ENCODE assay signal across 10 mouse cellular contexts in the genomic region with DNA sequence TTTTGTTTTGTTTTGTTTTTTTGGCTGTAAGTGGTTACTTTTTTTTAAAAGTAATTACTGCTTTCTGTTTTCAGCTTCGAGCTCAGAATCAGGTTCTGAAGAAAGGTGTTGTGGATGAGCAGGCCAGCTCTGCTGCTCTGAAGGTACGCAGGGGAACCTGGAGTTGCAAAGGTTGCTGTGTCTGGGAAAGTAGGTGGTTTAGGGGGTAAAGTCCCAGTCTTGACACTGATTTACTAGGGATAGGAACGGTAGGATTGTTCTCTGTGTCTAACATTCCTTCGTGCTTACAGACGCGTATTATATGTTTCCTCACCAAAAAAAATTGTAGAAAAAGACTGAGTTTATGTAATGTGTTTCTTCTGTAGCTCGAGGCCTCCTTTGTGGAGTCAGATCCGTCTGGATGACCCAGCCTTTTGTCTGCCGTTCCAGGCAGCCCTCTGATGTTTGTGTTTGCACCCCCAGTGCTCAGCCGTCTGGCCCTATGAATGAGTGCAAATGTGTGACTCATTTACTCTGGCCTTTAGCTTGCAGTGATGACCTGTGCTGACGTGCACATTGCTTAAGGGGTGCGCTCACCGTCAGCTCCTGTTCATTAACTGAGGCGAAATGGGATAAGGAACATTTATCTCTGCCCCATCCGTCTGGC. TPM values are rescaled to one million over a fixed set of nuclear protein-coding genes. Genes with fewer than 3 reads are reported as not detected.
A peak's percentile ranks its signal among the peaks of the same experiment; 100 is the strongest.
DNase-seq lines count a peak whose midpoint lies in the region; ATAC-seq and TF ChIP-seq lines count a peak whose summit lies in the region.
"Had no signal": no experiment of that assay in that cellular context is flagged by ENCODE, and none has a peak within 500 bp of the region (broad histone marks: within the 10 kb centered on the region; RNA-seq: fewer than 3 reads in every experiment).

No protein-coding gene starts in this region.

- peaks cover 32% of the 10 kb centered on the region for H3K36me3 ChIP-seq in kidney, embryonic 15.5 days
- peaks cover 15% of the 10 kb centered on the region for H3K36me3 ChIP-seq in midbrain, postnatal 0 days (ENCODE audit: insufficient read depth, low read length)

- ATAC-seq in frontal cortex, adult (ENCODE audit: low TSS enrichment), result peak; percentile 42; the same call in 1 of the 2 replicates
- ATAC-seq in kidney, embryonic 15.5 days (replicated peaks; ENCODE audit: low FRiP score), result peak; percentile 91
- no peak for ATAC-seq in midbrain, postnatal 0 days (ENCODE audit: low FRiP score)

- H3K9me3 ChIP-seq in kidney, embryonic 15.5 days (replicated peaks), result no peaks in the 10 kb centered on the region
- no peaks in the 10 kb centered on the region for H3K9me3 ChIP-seq in midbrain, postnatal 0 days (ENCODE audit: low read length)
- H3K9me3 ChIP-seq: embryonic facial prominence, embryonic 12.5 days had no signal

- H3K4me1 ChIP-seq in kidney, embryonic 15.5 days, result 0 out of 2 replicates have a peak, but pooled peaks cover 7% of the 10 kb centered on the region
- no peaks in the 10 kb centered on the region for H3K4me1 ChIP-seq in midbrain, postnatal 0 days (ENCODE audit: insufficient read depth, low read length)

- H3K27ac ChIP-seq in kidney, embryonic 15.5 days, result peak overlapping the region; percentile 73
- H3K27ac ChIP-seq in midbrain, postnatal 0 days (ENCODE audit: low read depth, low read length), result no peak overlapping the region
- H3K27ac ChIP-seq: embryonic facial prominence, embryonic 12.5 days had no signal

- 0 out of 2 replicates have a peak overlapping the region, but pooled peaks have one; percentile 25 for H3K4me2 ChIP-seq in kidney, embryonic 15.5 days
- no peak overlapping the region for H3K4me2 ChIP-seq in midbrain, postnatal 0 days (ENCODE audit: low read depth, low read length, poor library complexity, severe bottlenecking)
- H3K4me2 ChIP-seq: embryonic facial prominence, embryonic 12.5 days had no signal

- 33% methylated on average over 15 of the region's 15 CpGs for WGBS in kidney, embryonic 15.5 days
- WGBS in midbrain, postnatal 0 days, result 50% methylated on average over 15 of the region's 15 CpGs

- no peak overlapping the region for H3K4me3 ChIP-seq in kidney, embryonic 15.5 days (replicated peaks)
- no peak overlapping the region for H3K4me3 ChIP-seq in midbrain, postnatal 0 days (ENCODE audit: low read depth, low read length)
- H3K4me3 ChIP-seq: embryonic facial prominence, embryonic 12.5 days had no signal

- no peak for DNase-seq in frontal cortex, postnatal 25 days (ENCODE audit: low spot score in 2 of 2)
- DNase-seq in embryo, embryonic 9.5 days (ENCODE audit: extremely low spot score), result peak; percentile 24
- DNase-seq in midbrain, postnatal 0 days (ENCODE audit: low spot score), result peak; percentile 17
- no peak for DNase-seq in heart, postnatal 4 days
- DNase-seq in ovary, adult 18-20 months (ENCODE audit: low spot score), result no peak
- DNase-seq in layer of hippocampus, adult 18-20 months (ENCODE audit: low spot score in 2 of 2), result no peak

- H3K9ac ChIP-seq in kidney, embryonic 15.5 days, result no peak overlapping the region
- H3K9ac ChIP-seq in midbrain, postnatal 0 days (replicated peaks; ENCODE audit: low read length, poor library complexity, severe bottlenecking), result no peak overlapping the region
- H3K9ac ChIP-seq: embryonic facial prominence, embryonic 12.5 days had no signal

- TF ChIP-seq CTCF in midbrain, postnatal 0 days (IDR thresholded peaks at IDR 0.05), result no peak

- H3K27me3 ChIP-seq in kidney, embryonic 15.5 days, result no peaks in the 10 kb centered on the region
- no peaks in the 10 kb centered on the region for H3K27me3 ChIP-seq in midbrain, postnatal 0 days (ENCODE audit: insufficient read depth, low read length)
- H3K27me3 ChIP-seq: CH12.LX; embryonic facial prominence, embryonic 12.5 days had no signal

RNA-seq across cellular contexts. Expression of a gene that starts 13.0 kb away (rescaled TPM):
- polyA plus RNA-seq in kidney, embryonic 15.5 days (2015; fragmentation: Nextera tagmentation; extraction: Ambion mirVana), result 26.4 and 26.8 TPM in 2 replicates
- 44.1 and 68.7 TPM in 2 replicates for total RNA-seq in midbrain, postnatal 0 days (2014; rRNA removed)
- 36.6 and 36.7 TPM in 2 replicates for polyA plus RNA-seq in midbrain, postnatal 0 days (2015; fragmentation: Nextera tagmentation; extraction: Ambion mirVana)
- 10 to 100 TPM; 11.5 to 16.7 TPM for total RNA-seq in heart, postnatal 4 days (2021)
- 10 to 100 TPM; 80.3 to 81.6 TPM for total RNA-seq in layer of hippocampus, adult 18-20 months (2021)

RNA-seq across cellular contexts. Expression of a gene that starts 54.6 kb away (rescaled TPM):
- 7.7 and 8.0 TPM in 2 replicates for polyA plus RNA-seq in kidney, embryonic 15.5 days (2015; fragmentation: Nextera tagmentation; extraction: Ambion mirVana)
- 4.0 and 5.0 TPM in 2 replicates for total RNA-seq in midbrain, postnatal 0 days (2014; rRNA removed)
- 1.1 and 1.3 TPM in 2 replicates for polyA plus RNA-seq in midbrain, postnatal 0 days (2015; fragmentation: Nextera tagmentation; extraction: Ambion mirVana)
- 10 to 100 TPM; 25.3 to 28.7 TPM for total RNA-seq in heart, postnatal 4 days (2021)
- 1 to 10 TPM; 9.5 to 9.8 TPM for total RNA-seq in layer of hippocampus, adult 18-20 months (2021)

Comparison
In these comparisons a context has a peak if more than half of its experiments do, and no peak if none do; other contexts are left out.
1. DNase-seq: peak in embryo, embryonic 9.5 days (single experiment) and midbrain, postnatal 0 days (single experiment); none in frontal cortex, postnatal 25 days (0 of 2), heart, postnatal 4 days (single experiment), ovary, adult 18-20 months (single experiment) and layer of hippocampus, adult 18-20 months (0 of 2).